Mouse (Mus musculus) erythroblast, embryonic 14.5 days (primary cell): ENCODE data around the gene Habp2.

Experiments
- GATA1 ChIP-seq: IDR thresholded peaks from 2 replicates; pipeline ENCODE4 v1.6.1; 2012; ENCODE audit warnings: low read length, inconsistent platforms, mixed read lengths
- TAL1 ChIP-seq: IDR thresholded peaks from 3 replicates; pipeline ENCODE4 v1.6.1; 2012; ENCODE audit warnings: low read length, inconsistent platforms, mixed read lengths

- TF ChIP-seq TAL1 (no peak), GATA1 (no peak)
Measured at GRCm38 (mm10) chr19:56253271-56253670, 33.7 kb upstream of the Habp2 start.
